Mouse (Mus musculus) liver, embryonic 16.5 days (tissue): ENCODE measurements around the gene Rab37. TPM values are rescaled to one million over a fixed set of nuclear protein-coding genes. Genes with fewer than 3 reads are reported as not detected.

Experiments used
- ATAC-seq: fragments of 200-750 bp; cut with Nextera tagmentation; 2 replicates; pipeline ENCODE4 v1.8.0; 2017; ENCODE audit warnings: low read depth, mild to moderate bottlenecking, moderate number of reproducible peaks, moderate library complexity
- H3K27ac ChIP-seq: fragments of 300-500 bp; sonication (generic); 2 replicates; pipeline ENCODE4 v1.5.1; 2014; ENCODE audit warnings: mild to moderate bottlenecking, low read length
- H3K27me3 ChIP-seq: fragments of 300-500 bp; sonication (generic); 2 replicates; pipeline ENCODE4 v1.6.1; 2014; ENCODE audit warnings: low read depth, low read length, mixed read lengths; ENCODE audit not compliant: control insufficient read depth, insufficient read depth
- H3K36me3 ChIP-seq: fragments of 300-500 bp; sonication (generic); 2 replicates; pipeline ENCODE4 v1.6.1; 2014; ENCODE audit warnings: mild to moderate bottlenecking; ENCODE audit not compliant: control insufficient read depth, insufficient read depth
- H3K4me1 ChIP-seq: fragments of 300-500 bp; sonication (generic); 2 replicates; pipeline ENCODE4 v1.6.1; 2014; ENCODE audit warnings: low read depth, low read length, mixed read lengths; ENCODE audit not compliant: control insufficient read depth
- H3K4me2 ChIP-seq: fragments of 300-500 bp; sonication (generic); 2 replicates; pipeline ENCODE4 v1.6.1; 2014; ENCODE audit warnings: low read depth, low read length, mixed read lengths
- H3K4me3 ChIP-seq: fragments of 300-500 bp; sonication (generic); 2 replicates; pipeline ENCODE4 v1.5.1; 2014; ENCODE audit warnings: low read depth, mild to moderate bottlenecking, low read length
- H3K9ac ChIP-seq: fragments of 300-500 bp; sonication (generic); 2 replicates; pipeline ENCODE4 v1.6.1; 2014; ENCODE audit warnings: low read depth, low read length
- H3K9me3 ChIP-seq: fragments of 300-500 bp; sonication (generic); replicated peaks from 2 replicates; pipeline ENCODE4 v1.6.1; 2016; ENCODE audit warnings: low read length; ENCODE audit not compliant: control insufficient read depth
- WGBS: fragments of 180-500 bp; shearing (Covaris S2); extraction: QIAGEN DNeasy Blood & Tissue Kit; methylation state at CpG from one replicate; pipeline ENCODE4 v1.1.7; 2014; ENCODE audit not compliant: insufficient replicate concordance; 5-methylcytosine and 5-hydroxymethylcytosine counted together
- polyA plus RNA-seq: library from polyadenylated mRNA; unstranded; fragments of >200 nt; fragmentation: Nextera tagmentation; extraction: Ambion mirVana; gene quantifications from 2 replicates; pipeline ENCODE4 v1.2.1, GENCODE M21; 2015

Rab37 gene
- polyA plus RNA-seq, 1 experiment from 2014 or later = 2.4 TPM

- H3K36me3 ChIP-seq = no peaks in the 10 kb centered on the region
- no peak overlapping the region for H3K4me3 ChIP-seq
- no peaks in the 10 kb centered on the region for H3K9me3 ChIP-seq
- no peaks in the 10 kb centered on the region; the same call in 1 of the 2 replicates for H3K27me3 ChIP-seq
- H3K4me2 ChIP-seq = no peak overlapping the region
- H3K9ac ChIP-seq = no peak overlapping the region
- WGBS = 41% methylated on average over 3 of the region's 3 CpGs
- no peak for ATAC-seq
- no peaks in the 10 kb centered on the region for H3K4me1 ChIP-seq
- H3K27ac ChIP-seq = no peak overlapping the region
Measured at GRCm38 (mm10) chr11:115081373-115081772, 9.9 kb upstream of the Rab37 start.

- WGBS = 56% methylated on average over 6 of the region's 6 CpGs
- H3K4me2 ChIP-seq = no peak overlapping the region
- no peak for ATAC-seq
- no peak overlapping the region for H3K9ac ChIP-seq
- no peak overlapping the region for H3K27ac ChIP-seq
- no peaks in the 10 kb centered on the region for H3K36me3 ChIP-seq
- no peak overlapping the region for H3K4me3 ChIP-seq
- H3K27me3 ChIP-seq = no peaks in the 10 kb centered on the region; the same call in 1 of the 2 replicates
- H3K9me3 ChIP-seq = no peaks in the 10 kb centered on the region
- no peaks in the 10 kb centered on the region for H3K4me1 ChIP-seq
Measured at GRCm38 (mm10) chr11:115082196-115082595, 9.0 kb upstream of the Rab37 start.

- Histone ChIP-seq H3K4me1 (no peaks in the 10 kb centered on the region), H3K9ac (no peak overlapping the region), H3K9me3 (no peaks in the 10 kb centered on the region), H3K4me2 (no peak overlapping the region), H3K4me3 (no peak overlapping the region), H3K27me3 (no peaks in the 10 kb centered on the region; the same call in 1 of the 2 replicates), H3K36me3 (no peaks in the 10 kb centered on the region), H3K27ac (no peak overlapping the region)
- WGBS = 28% methylated on average over 18 of the region's 18 CpGs
- no peak for ATAC-seq
Measured at GRCm38 (mm10) chr11:115083376-115084139, 7.7 kb upstream of the Rab37 start.

- WGBS = 33% methylated on average over 12 of the region's 12 CpGs
- H3K36me3 ChIP-seq = no peaks in the 10 kb centered on the region
- H3K27me3 ChIP-seq = no peaks in the 10 kb centered on the region; the same call in 1 of the 2 replicates
- H3K4me3 ChIP-seq = no peak overlapping the region
- no peak overlapping the region for H3K4me2 ChIP-seq
- H3K9ac ChIP-seq = no peak overlapping the region
- H3K9me3 ChIP-seq = no peaks in the 10 kb centered on the region
- ATAC-seq = no peak
- no peaks in the 10 kb centered on the region for H3K4me1 ChIP-seq
- H3K27ac ChIP-seq = no peak overlapping the region
Measured at GRCm38 (mm10) chr11:115084595-115084994, 6.6 kb upstream of the Rab37 start.

GRCm38 (mm10) chr11:115085064-115085463, 6.2 kb upstream of the Rab37 start:
- no peak overlapping the region for H3K4me3 ChIP-seq
- H3K27me3 ChIP-seq = no peaks in the 10 kb centered on the region; the same call in 1 of the 2 replicates
- no peak overlapping the region for H3K27ac ChIP-seq
- no peaks in the 10 kb centered on the region for H3K36me3 ChIP-seq
- no peak overlapping the region for H3K4me2 ChIP-seq
- ATAC-seq = no peak
- WGBS = 57% methylated on average over 8 of the region's 8 CpGs
- H3K9ac ChIP-seq = no peak overlapping the region
- no peaks in the 10 kb centered on the region for H3K9me3 ChIP-seq
- H3K4me1 ChIP-seq = no peaks in the 10 kb centered on the region

- Histone ChIP-seq H3K27ac (no peak overlapping the region), H3K9ac (no peak overlapping the region), H3K4me3 (no peak overlapping the region), H3K4me2 (no peak overlapping the region), H3K9me3 (no peaks in the 10 kb centered on the region), H3K4me1 (no peaks in the 10 kb centered on the region), H3K27me3 (peaks cover 5% of the 10 kb centered on the region), H3K36me3 (no peaks in the 10 kb centered on the region)
- ATAC-seq = no peak
- WGBS = 38% methylated on average over 7 of the region's 7 CpGs
Measured at GRCm38 (mm10) chr11:115086213-115086612, 5.0 kb upstream of the Rab37 start.

GRCm38 (mm10) chr11:115089853-115090252, 1.4 kb upstream of the Rab37 start:
- Histone ChIP-seq H3K36me3 (no peaks in the 10 kb centered on the region), H3K4me1 (no peaks in the 10 kb centered on the region), H3K27ac (no peak overlapping the region), H3K9ac (no peak overlapping the region), H3K4me2 (no peak overlapping the region), H3K9me3 (peaks cover 2% of the 10 kb centered on the region; the same call in 1 of the 2 replicates), H3K4me3 (no peak overlapping the region), H3K27me3 (peaks cover 15% of the 10 kb centered on the region)
- ATAC-seq = no peak
- WGBS = 63% methylated on average over 6 of the region's 6 CpGs

GRCm38 (mm10) chr11:115092140-115092539, 909 bp downstream of the Rab37 start:
- Histone ChIP-seq H3K4me2 (no peak overlapping the region), H3K27ac (no peak overlapping the region), H3K4me1 (no peaks in the 10 kb centered on the region), H3K36me3 (no peaks in the 10 kb centered on the region), H3K4me3 (no peak overlapping the region), H3K9me3 (peaks cover 2% of the 10 kb centered on the region; the same call in 1 of the 2 replicates), H3K9ac (no peak overlapping the region), H3K27me3 (peaks cover 15% of the 10 kb centered on the region)
- 11% methylated on average over 4 of the region's 4 CpGs for WGBS
- no peak for ATAC-seq

- Histone ChIP-seq H3K9ac (no peak overlapping the region), H3K4me1 (no peaks in the 10 kb centered on the region), H3K4me2 (no peak overlapping the region), H3K27ac (no peak overlapping the region), H3K4me3 (no peak overlapping the region), H3K36me3 (no peaks in the 10 kb centered on the region), H3K27me3 (no peaks in the 10 kb centered on the region), H3K9me3 (peaks cover 2% of the 10 kb centered on the region; the same call in 1 of the 2 replicates)
- 37% methylated on average over 10 of the region's 10 CpGs for WGBS
- no peak for ATAC-seq
Measured at GRCm38 (mm10) chr11:115098203-115098932, 7.1 kb downstream of the Rab37 start.
